Mouse (Mus musculus): ENCODE measurements around the gene Marveld1.
A peak's percentile ranks its signal among the peaks of the same experiment; 100 is the strongest.

Gene Marveld1

GRCm38 (mm10) chr19:42147170-42147768 lies at the start of gene Marveld1:
Gene Marveld1, plus strand, starts transcription at chr19:42147400.
- DNase-seq (ENCODE audit: low spot score in 2 of 2) = peak; percentile 40 to 48

- no peak for DNase-seq (ENCODE audit: low spot score in 2 of 2)
These were observed 47.8 kb upstream of the Marveld1 start for GRCm38 (mm10) chr19:42099406-42099805.

- DNase-seq (ENCODE audit: low spot score in 2 of 2) = no peak
These were observed 42.5 kb upstream of the Marveld1 start for GRCm38 (mm10) chr19:42104681-42105080.

- DNase-seq (ENCODE audit: low spot score in 2 of 2) = no peak
These were observed 31.3 kb upstream of the Marveld1 start for GRCm38 (mm10) chr19:42115783-42116335.

- no peak for DNase-seq (ENCODE audit: low spot score in 2 of 2)
These were observed 29.1 kb upstream of the Marveld1 start for GRCm38 (mm10) chr19:42118142-42118541.

- DNase-seq (ENCODE audit: low spot score in 2 of 2) = no peak
These were observed 28.6 kb upstream of the Marveld1 start for GRCm38 (mm10) chr19:42118596-42118995.

GRCm38 (mm10) chr19:42120451-42120850 lies 26.7 kb upstream of the Marveld1 start:
- no peak for DNase-seq (ENCODE audit: low spot score in 2 of 2)

GRCm38 (mm10) chr19:42124684-42125083 lies 22.5 kb upstream of the Marveld1 start:
- no peak for DNase-seq (ENCODE audit: low spot score in 2 of 2)

GRCm38 (mm10) chr19:42125501-42126218 lies 21.5 kb upstream of the Marveld1 start:
- DNase-seq (ENCODE audit: low spot score in 2 of 2) = no peak

- DNase-seq (ENCODE audit: low spot score in 2 of 2) = no peak
These were observed 21.0 kb upstream of the Marveld1 start for GRCm38 (mm10) chr19:42126219-42126605.

GRCm38 (mm10) chr19:42127024-42127423 lies 20.2 kb upstream of the Marveld1 start:
- no peak for DNase-seq (ENCODE audit: low spot score in 2 of 2)

- DNase-seq (ENCODE audit: low spot score in 2 of 2) = no peak
These were observed 19.0 kb upstream of the Marveld1 start for GRCm38 (mm10) chr19:42128052-42128740.

- DNase-seq (ENCODE audit: low spot score in 2 of 2) = peak; percentile 90
These were observed 18.3 kb upstream of the Marveld1 start, which contains the start of gene Avpi1 for GRCm38 (mm10) chr19:42128787-42129508. Gene Avpi1, minus strand, starts transcription at chr19:42129059.

GRCm38 (mm10) chr19:42129509-42130293 lies 17.5 kb upstream of the Marveld1 start:
- DNase-seq (ENCODE audit: low spot score in 2 of 2) = no peak

- DNase-seq (ENCODE audit: low spot score in 2 of 2) = no peak
These were observed 16.9 kb upstream of the Marveld1 start for GRCm38 (mm10) chr19:42130294-42130606.

GRCm38 (mm10) chr19:42131101-42131500 lies 16.1 kb upstream of the Marveld1 start:
- no peak for DNase-seq (ENCODE audit: low spot score in 2 of 2)

- DNase-seq (ENCODE audit: low spot score in 2 of 2) = no peak
These were observed 12.1 kb upstream of the Marveld1 start for GRCm38 (mm10) chr19:42135070-42135469.

GRCm38 (mm10) chr19:42136126-42136525 lies 11.1 kb upstream of the Marveld1 start:
- no peak for DNase-seq (ENCODE audit: low spot score in 2 of 2)

- no peak for DNase-seq (ENCODE audit: low spot score in 2 of 2)
These were observed 10.0 kb upstream of the Marveld1 start for GRCm38 (mm10) chr19:42137167-42137672.

- no peak for DNase-seq (ENCODE audit: low spot score in 2 of 2)
These were observed 8.5 kb upstream of the Marveld1 start for GRCm38 (mm10) chr19:42138517-42139285.
